Mouse (Mus musculus) frontal cortex, postnatal 25 days (tissue): ENCODE measurements at regions not wholly inside any gene's neighbourhood (a gene's known extent, or its start where the extent isn't known, plus 50 kb on each side); places are given as distances from the start of the nearest gene placed in this dataset.
A peak's percentile ranks its signal among the peaks of the same experiment; 100 is the strongest.

Experiments used
- DNase-seq, 2 experiments: peaks; one replicate each; pipeline ENCODE4 v3.0.0; 2022; ENCODE audit warnings: low spot score in 2 of 2

GRCm38 (mm10) chr16:90614137-90614536 lies 113.1 kb downstream of the Mis18a start:
- no peak for DNase-seq

- DNase-seq = no peak
Observed at GRCm38 (mm10) chr16:90610097-90610808, 117.0 kb downstream of the Mis18a start.

DNA sequence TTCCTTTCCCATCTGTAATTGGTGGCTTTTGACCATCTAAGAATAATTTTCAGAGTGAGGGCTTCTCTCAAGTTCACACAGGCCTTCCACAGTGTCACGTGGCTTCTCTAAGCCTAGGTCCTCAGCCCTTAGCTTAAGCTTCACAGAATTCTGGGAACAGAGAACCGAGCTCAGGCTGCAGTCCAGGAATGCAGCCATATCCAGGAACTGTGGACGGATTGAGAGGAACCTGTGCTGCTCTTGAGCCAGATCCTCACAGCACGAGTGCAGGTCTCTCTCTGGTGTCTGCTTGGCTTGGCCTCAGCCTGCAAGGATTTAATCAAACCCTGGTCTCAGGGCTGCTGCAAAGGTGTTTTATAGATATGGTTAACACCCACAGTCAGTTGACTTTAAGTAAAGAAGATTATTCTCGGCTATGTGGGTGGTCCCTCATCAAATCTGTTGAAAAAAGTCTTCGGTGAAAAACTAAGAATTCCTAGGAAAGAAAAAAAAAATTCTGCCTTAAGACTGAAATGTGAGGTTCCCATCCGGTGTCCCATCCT lies 127.8 kb downstream of the Mis18a start:
- DNase-seq = no peak

DNA sequence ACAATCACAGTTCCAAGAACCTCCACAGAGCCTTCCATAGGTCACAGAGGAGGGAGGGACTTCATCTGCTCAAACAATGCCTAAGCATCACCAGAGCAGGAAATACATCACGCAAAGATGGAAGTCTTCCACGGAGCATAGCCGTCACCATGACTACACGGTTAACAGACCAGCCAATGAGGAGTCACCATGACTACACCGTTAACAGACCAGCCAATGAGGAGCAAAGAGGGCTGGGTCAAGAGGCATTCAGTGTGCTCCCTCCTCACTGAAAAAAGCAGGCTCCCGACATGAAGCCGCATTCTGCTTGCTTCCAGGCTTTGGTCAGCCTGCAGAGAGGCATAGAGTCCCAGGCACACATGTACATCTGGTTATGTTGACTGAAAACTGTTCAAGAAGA lies 128.5 kb downstream of the Mis18a start:
- no peak for DNase-seq

GRCm38 (mm10) chr16:90592721-90593481 lies 134.3 kb downstream of the Mis18a start:
- DNase-seq = no peak

DNA sequence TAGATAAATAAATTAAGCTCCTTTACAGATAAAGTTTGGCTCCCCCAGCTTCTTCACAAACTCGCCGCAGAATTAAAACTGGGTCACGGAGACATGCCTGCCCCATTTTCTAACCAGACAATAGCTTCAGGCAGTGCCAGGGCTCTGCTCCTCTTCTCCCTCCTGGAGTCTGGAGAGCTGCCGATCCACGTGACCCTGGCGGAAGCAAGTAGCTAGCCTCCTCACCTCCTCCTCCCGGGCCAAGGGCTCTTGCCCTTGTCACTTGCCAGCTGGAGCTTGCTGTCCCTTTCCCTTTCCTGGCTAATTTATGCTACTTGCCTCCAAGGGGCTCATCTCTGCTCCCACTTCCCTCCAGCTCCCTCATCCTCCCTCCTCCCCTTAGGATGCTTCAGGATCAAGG lies 142.0 kb downstream of the Mis18a start:
- DNase-seq = no peak

DNA sequence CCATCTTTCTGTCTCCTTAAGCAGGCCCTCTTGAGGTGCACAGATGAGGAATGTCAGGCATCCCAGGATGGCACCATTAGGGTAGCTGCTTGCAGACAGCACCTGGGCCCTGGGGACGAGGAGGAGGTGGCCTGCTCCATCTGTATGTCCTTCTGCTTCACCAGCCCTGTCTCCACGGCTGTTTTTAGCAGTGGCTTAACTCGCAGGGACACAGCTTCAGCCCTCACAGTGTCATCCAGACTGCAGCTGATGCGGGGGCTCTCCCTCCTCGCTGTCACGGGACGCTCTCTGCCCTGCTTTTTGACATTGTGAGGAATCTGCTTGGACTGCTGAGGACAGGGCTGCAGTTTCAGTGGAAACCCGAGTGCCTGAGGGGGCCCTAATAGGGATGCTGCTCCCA lies 146.8 kb downstream of the Mis18a start:
- DNase-seq = no peak

- no peak for DNase-seq
Observed at GRCm38 (mm10) chr16:90571107-90571506, 156.1 kb downstream of the Mis18a start.

DNA sequence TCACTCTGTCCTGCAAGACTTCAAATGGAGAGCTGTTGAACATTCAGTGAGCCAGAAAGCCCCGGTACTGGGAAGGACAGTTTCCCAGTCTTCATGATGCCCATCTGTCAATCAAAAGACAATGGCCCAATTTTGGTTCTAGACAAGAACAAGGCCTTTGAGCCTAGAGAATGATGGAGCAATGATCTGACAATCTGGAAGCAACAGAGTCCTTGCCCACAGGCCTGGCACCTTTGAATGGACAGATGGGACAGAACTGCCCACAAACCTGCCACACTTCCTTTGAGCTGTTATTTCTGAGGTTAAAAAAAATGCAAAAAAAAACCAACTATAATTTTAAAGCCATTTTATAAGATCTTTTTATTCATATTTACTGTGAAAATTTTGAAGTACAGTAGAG lies 157.4 kb downstream of the Mis18a start:
- no peak for DNase-seq

DNA sequence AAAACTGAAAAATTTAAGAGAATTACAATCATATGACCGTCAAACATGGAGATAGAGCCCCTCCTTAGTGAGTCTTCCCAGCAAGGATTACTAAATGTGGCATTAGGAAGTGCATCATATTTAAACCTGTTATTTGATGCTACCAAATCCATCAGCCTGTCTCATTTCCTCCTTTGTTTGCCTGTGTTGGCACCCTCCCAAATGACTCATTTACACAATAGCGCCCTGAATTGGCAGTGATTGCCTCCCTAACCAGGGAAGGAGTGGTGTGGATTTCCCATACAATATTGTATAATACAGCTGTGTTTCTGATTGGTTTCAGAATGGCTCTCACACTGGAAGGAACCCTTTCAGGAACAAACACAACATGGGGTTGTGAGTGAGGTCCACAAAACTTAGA lies 162.0 kb downstream of the Mis18a start:
- no peak for DNase-seq

DNA sequence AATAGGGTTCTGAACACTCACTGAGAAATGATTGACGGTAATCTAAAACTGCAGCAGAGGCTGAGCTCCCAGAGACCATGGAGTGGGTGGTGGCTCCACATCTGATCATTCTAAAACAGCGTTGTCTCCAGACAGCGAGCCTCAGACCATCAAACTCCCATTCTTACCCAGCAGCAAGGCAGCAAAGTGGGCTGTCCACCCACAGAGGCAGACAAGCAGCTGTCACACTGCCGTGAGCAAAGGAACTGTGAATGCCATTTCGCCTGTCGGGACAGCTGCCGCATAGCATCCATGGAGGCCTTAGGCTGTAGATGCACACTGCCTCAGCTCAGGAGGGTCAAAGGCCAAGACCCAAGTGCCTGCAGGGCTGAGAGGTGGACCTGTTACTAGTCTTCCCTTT lies 167.3 kb downstream of the Hunk start:
- DNase-seq = peak in 1 of 2 experiments; percentile 6

DNA sequence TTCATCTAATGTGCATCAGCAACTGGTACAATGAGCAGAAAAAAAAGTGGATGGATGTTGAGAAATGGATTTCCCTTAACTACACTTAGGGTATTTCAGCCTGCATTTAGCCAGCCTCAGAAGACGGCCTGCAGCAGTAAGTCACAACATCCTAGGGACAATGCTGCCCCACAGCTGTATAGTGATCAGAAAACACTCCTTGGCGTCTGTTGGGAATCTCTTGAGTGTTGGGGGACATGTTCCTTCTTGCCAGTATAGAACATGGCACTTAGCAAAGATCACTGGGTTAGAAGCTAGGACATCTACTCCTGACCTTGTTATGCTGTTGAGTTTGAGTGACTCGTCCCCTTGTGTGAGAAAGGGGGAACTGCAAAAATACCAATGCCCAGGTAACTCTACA lies 165.2 kb downstream of the Hunk start:
- DNase-seq = no peak

- DNase-seq = no peak
Observed at GRCm38 (mm10) chr16:90550058-90550795, 164.4 kb downstream of the Hunk start.
